Mouse (Mus musculus) lung, adult 2 months (tissue): ENCODE measurements at regions not wholly inside any gene's neighbourhood (a gene's known extent, or its start where the extent isn't known, plus 50 kb on each side); places are given as distances from the start of the nearest gene placed in this dataset.
A peak's percentile ranks its signal among the peaks of the same experiment; 100 is the strongest.

ENCODE experiments used
- DNase-seq: peaks from one replicate; pipeline ENCODE4 v3.0.0; 2022
- H3K4me1 ChIP-seq: fragments of 200-500 bp; 2 replicates; pipeline ENCODE4 v1.6.1; 2011; ENCODE audit warnings: low read length; ENCODE audit not compliant: control insufficient read depth, insufficient read depth
- H3K4me3 ChIP-seq: fragments of 200-500 bp; replicated peaks from 2 replicates; pipeline ENCODE3; 2011; ENCODE audit warnings: low read depth, mild to moderate bottlenecking, control low read depth, low read length; ENCODE audit errors: extremely low read depth
- CTCF ChIP-seq: fragments of 200-500 bp; IDR thresholded peaks from 2 replicates; pipeline ENCODE4 v1.5.1; 2011; ENCODE audit warnings: mild to moderate bottlenecking, low read length, control low read depth; ENCODE audit not compliant: insufficient read depth
- POLR2A ChIP-seq: fragments of 200-500 bp; IDR thresholded peaks from 2 replicates; pipeline ENCODE4 v1.6.1; 2011; ENCODE audit warnings: low read depth, mild to moderate bottlenecking, control low read depth, low read length, borderline replicate concordance; ENCODE audit errors: extremely low read depth
- WGBS: fragments of 180-500 bp; shearing (Covaris S2); methylation state at CpG from one replicate; pipeline ENCODE4 v1.1.7; 2018; 5-methylcytosine and 5-hydroxymethylcytosine counted together

- Histone ChIP-seq H3K4me1 (no peaks in the 10 kb centered on the region), H3K4me3 (no peak overlapping the region)
- TF ChIP-seq POLR2A, result no peak
- peak; percentile 18; the same call in 1 of the 2 replicates for TF ChIP-seq CTCF
- WGBS, result 80% methylated on average over 3 of the region's 3 CpGs
- no peak for DNase-seq
These were observed 222.5 kb upstream of the Mctp2 start for GRCm38 (mm10) chr7:72528873-72529272.

- H3K4me3 ChIP-seq, result no peak overlapping the region
- no peak for TF ChIP-seq CTCF
- TF ChIP-seq POLR2A, result no peak
- no peak for DNase-seq
- WGBS, result 69% methylated on average over 6 of the region's 6 CpGs
- peaks cover under 1% of the 10 kb centered on the region; the same call in 1 of the 2 replicates for H3K4me1 ChIP-seq
These were observed 231.9 kb upstream of the Mctp2 start for GRCm38 (mm10) chr7:72538288-72538687.

GRCm38 (mm10) chr7:72539915-72540314 is 233.5 kb upstream of the Mctp2 start:
- DNase-seq, result no peak
- Histone ChIP-seq H3K4me1 (peaks cover 2% of the 10 kb centered on the region; the same call in 1 of the 2 replicates), H3K4me3 (no peak overlapping the region)
- no peak for TF ChIP-seq POLR2A
- TF ChIP-seq CTCF, result no peak

GRCm38 (mm10) chr7:72541521-72542478 is 235.4 kb upstream of the Mctp2 start:
- peaks cover 2% of the 10 kb centered on the region; the same call in 1 of the 2 replicates for H3K4me1 ChIP-seq
- DNase-seq, result no peak
- H3K4me3 ChIP-seq, result no peak overlapping the region
- WGBS, result 54% methylated on average over 14 of the region's 14 CpGs
- TF ChIP-seq CTCF (no peak), POLR2A (no peak)

- Histone ChIP-seq H3K4me1 (peaks cover 2% of the 10 kb centered on the region; the same call in 1 of the 2 replicates), H3K4me3 (no peak overlapping the region)
- TF ChIP-seq POLR2A, result no peak
- no peak for TF ChIP-seq CTCF
- DNase-seq, result no peak
- WGBS, result 59% methylated on average over 4 of the region's 4 CpGs
These were observed 237.1 kb upstream of the Mctp2 start for GRCm38 (mm10) chr7:72543501-72543900.

GRCm38 (mm10) chr7:72543946-72544345 is 237.5 kb upstream of the Mctp2 start:
- Histone ChIP-seq H3K4me1 (peaks cover 2% of the 10 kb centered on the region; the same call in 1 of the 2 replicates), H3K4me3 (no peak overlapping the region)
- 21% methylated on average over 4 of the region's 4 CpGs for WGBS
- TF ChIP-seq POLR2A (no peak), CTCF (no peak)
- peak; percentile 17 for DNase-seq

GRCm38 (mm10) chr7:72567378-72567777 is 261.0 kb upstream of the Mctp2 start:
- no peak overlapping the region for H3K4me3 ChIP-seq

GRCm38 (mm10) chr7:72569177-72569576 is 262.8 kb upstream of the Mctp2 start:
- H3K4me1 ChIP-seq, result no peaks in the 10 kb centered on the region
- no peak overlapping the region for H3K4me3 ChIP-seq
- no peak for TF ChIP-seq CTCF
- no peak for TF ChIP-seq POLR2A
- no peak for DNase-seq

More at GRCm38 (mm10) chr7:72567378-72567777, 261.0 kb upstream of the Mctp2 start:
- TF ChIP-seq CTCF (no peak), POLR2A (no peak)
- H3K4me1 ChIP-seq, result no peaks in the 10 kb centered on the region
- DNase-seq, result no peak

- H3K4me3 ChIP-seq, result no peak overlapping the region
- peaks cover 3% of the 10 kb centered on the region; the same call in 1 of the 2 replicates for H3K4me1 ChIP-seq
- no peak for TF ChIP-seq POLR2A
- WGBS, result 77% methylated on average over 1 of the region's 1 CpGs
- no peak for DNase-seq
These were observed 267.9 kb upstream of the Mctp2 start for GRCm38 (mm10) chr7:72574316-72574715.

GRCm38 (mm10) chr7:72584427-72584826 is 278.0 kb upstream of the Mctp2 start:
- Histone ChIP-seq H3K4me1 (no peaks in the 10 kb centered on the region), H3K4me3 (no peak overlapping the region)
- 68% methylated on average over 3 of the region's 3 CpGs for WGBS
- TF ChIP-seq CTCF, result no peak
- no peak for TF ChIP-seq POLR2A
- DNase-seq, result no peak

- Histone ChIP-seq H3K4me3 (no peak overlapping the region), H3K4me1 (no peaks in the 10 kb centered on the region)
- DNase-seq, result peak; percentile 4
- 54% methylated on average over 3 of the region's 3 CpGs for WGBS
- TF ChIP-seq POLR2A (no peak), CTCF (no peak)
These were observed 282.8 kb upstream of the Mctp2 start for GRCm38 (mm10) chr7:72589241-72589668.
